Mouse (Mus musculus) right cerebral cortex, adult 2 months (tissue): ENCODE results near the gene Mrln.
A peak's percentile ranks its signal among the peaks of the same experiment; 100 is the strongest.
"Not testable (repeated sequence)": the region's sequence is repeated elsewhere in the genome, so short reads cannot be mapped to it uniquely, and the experiment has no call there.

Experiments used
- DNase-seq, 2 experiments: peaks; one replicate each; pipeline ENCODE4 v3.0.0; 2021 to 2022; ENCODE audit warnings: low spot score in 2 of 2

Gene Mrln

DNA sequence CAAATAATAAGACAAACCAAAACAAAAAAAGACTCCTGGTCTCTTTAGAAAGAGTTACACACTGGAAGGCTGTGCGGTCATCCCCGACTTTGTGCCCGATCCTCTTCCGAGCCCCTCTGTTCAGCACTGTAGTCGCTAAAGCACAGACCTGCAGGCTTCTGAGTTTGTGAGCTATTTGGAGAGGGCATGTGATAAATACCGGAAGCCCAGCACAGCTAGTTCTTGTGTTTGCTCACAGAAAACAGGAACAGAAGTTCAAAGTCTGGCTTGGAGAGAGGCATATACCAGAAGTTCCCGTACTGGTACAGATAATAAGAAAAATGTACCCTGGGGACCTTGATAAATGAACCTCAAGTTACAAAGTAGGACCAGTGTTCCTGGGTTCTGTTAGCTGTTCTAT lies 9.2 kb upstream of the Mrln start:
- DNase-seq, result no peak

DNA sequence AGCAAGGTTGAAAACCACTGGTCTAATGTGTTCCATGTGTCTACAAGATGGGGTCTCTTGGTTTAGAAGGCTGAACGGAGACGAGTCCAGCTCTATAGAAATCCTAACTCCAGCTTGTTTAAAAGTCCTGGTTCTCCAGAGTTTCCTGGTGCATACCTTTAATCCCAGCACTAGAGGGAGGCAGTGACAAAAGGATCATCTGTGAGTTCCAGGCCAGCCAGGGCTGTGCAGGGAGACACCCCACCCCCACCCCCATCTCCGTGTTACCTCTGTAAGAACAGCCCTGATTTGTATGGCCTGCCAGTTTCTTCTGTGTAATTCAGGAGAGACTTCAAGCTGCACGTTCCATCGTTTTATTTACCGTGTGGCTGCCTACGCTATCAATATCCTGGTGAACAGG lies 8.7 kb upstream of the Mrln start:
- DNase-seq, result no peak

DNA sequence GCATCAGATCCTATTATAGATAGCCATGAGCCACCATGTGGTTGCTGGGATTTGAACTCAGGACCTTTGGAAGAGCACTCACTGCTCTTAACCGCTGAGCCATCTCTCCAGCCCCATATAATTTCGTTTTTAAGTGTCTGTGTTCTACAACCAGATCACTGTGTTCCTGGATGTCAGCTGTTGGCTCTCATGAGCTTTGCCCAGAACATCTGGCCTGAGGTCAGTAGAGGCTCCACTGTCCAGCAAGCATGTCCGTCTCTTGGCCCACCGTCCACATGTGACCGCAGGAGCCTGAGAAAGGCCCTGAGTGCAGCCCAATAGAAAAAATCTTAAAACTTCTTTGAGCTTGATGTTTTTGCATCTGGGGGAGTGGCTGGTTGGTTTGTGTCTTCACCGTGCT lies 7.8 kb upstream of the Mrln start:
- no peak for DNase-seq

DNA sequence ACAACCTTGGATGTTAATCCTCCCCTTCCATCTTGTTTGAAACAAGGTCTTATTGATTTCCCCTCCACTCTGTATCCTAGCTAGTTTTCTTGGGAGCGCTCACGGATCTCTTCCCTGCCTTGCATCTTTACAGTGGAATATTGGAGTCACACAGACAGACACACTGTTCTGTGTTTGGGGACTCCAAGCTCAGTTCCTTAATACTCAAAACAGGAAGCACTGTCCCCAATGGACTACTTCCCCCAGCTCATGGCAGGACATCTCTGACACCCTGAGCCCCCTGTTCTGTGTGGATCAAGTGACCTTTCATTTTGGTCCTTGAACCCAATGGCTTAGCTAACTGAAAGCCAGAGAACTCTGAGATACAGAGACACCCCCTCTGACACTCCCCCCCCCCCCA lies 6.9 kb upstream of the Mrln start:
- DNase-seq, result no peak

- no peak for DNase-seq
Observed at GRCm38 (mm10) chr10:70198012-70198411, 6.5 kb upstream of the Mrln start.

DNA sequence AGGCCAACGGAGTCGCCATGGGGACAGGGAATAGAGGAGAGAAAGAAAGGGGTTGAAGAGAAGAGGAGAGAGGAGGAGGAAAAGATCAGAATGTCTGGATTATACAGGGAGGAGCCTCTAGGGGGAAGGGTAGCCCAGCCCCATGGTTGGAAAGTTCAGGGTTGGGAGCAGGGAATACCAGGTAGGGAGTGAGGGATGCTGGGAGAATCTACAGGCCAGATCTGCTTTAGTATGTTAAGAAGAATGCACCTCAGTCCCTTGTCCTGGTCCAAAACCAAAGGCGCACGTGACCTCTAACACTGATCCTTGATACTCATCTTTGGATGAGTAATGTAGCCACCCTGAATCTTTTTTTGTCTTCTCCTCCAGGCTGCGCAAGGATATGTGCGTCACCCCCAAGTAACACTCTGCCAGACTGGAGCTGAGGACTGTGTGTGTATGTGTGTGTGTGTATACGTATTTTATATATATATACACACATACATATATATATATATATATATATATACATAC lies 5.5 kb upstream of the Mrln start:
- no peak for DNase-seq

GRCm38 (mm10) chr10:70199466-70200210 lies 4.8 kb upstream of the Mrln start:
- DNase-seq, result no peak

DNA sequence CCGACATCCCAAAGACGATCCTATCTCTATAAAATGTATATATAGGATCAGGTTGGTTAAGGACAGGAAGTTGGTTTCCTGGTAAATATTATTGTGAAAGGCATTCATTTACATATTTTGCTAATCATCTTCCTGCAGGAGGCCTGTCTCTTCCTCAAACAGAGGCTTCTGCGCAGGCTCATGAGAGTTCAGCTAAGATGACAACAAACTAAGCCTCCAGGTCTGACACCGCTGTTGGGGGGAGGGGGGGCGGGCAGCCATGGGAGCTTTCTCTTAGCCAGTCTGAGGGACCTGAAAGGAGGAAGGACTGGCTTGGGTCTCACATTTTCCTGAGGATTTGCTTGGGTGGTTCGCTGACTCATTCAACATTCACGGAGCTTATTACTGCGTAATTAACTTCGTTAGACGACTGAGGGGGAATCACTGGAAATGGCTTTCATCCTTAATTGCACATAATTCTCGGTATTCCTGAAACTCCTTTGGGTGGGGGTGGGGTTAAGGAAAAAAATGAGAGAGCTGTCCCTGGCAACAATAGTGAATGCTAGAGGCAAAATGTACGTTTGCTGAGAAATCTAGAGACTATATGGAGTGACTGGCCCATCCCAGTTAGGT lies 3.5 kb upstream of the Mrln start:
- DNase-seq, result no peak

DNA sequence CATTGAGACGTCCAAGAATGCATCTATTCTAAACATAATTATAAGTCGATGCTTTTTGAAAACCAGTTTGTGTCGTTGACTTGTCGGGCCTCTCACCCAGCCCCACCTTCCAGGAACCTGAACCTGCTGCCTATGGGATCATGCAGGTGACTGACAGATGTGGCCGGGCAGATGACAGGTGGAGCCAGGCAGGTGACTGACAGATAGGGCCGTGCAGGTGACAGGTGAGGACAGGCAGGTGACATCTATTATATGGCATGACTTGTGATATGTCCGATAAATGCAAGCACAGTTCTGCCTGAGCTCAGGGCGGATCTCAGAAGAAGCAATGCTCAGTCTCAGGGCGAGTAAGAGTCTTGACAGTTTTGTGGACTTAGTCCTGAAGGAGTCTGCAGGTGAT lies 6.8 kb downstream of the Mrln start:
- DNase-seq, result no peak

GRCm38 (mm10) chr10:70220971-70221370 lies 16.5 kb downstream of the Mrln start:
- no peak for DNase-seq

- not testable (repeated sequence) for DNase-seq
Observed at GRCm38 (mm10) chr10:70222231-70222630, 17.8 kb downstream of the Mrln start.

- no peak for DNase-seq
Observed at GRCm38 (mm10) chr10:70224571-70224970, 20.1 kb downstream of the Mrln start.

DNA sequence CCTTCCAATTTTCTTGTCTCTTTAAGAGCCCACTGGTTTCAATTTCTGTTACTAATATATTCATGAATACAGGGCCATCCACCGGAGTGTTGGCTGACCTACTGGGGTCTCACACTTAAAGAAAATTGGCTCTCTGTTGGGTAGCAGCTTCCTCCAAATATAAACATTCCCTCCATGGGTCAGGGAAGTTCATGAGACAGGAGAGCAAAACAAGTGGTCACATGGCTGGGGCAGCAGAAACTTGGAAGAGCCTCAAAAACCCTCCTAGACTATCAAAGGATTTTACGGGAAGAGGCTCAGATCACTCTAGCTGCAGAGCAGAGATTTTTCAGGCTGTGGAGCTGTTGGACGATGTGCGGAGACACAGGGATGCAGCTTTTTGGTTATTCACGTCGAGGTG lies 21.3 kb downstream of the Mrln start:
- no peak for DNase-seq

- DNase-seq, result no peak
Observed at GRCm38 (mm10) chr10:70226608-70227007, 22.1 kb downstream of the Mrln start.

GRCm38 (mm10) chr10:70230352-70230751 lies 25.9 kb downstream of the Mrln start:
- DNase-seq, result no peak

DNA sequence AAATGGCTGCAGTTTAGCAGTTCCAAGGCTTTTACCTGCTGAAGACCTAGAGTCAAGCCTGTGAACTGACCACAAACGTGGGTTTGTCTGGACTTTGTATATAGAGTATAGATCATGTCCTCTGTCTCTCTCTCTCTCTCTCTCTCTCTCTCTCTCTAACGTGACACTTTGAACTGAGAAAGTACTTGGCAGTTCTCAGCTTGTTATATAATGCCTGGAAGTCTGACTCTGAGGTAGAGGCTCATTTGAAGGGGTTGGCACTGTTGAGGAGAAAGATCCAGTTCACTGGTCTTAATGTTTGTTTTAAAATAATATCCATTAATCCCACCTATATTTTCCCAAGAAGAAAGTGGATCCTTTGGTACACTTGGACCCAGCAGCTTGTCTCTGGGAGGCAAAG lies 33.5 kb downstream of the Mrln start:
- DNase-seq, result no peak

DNA sequence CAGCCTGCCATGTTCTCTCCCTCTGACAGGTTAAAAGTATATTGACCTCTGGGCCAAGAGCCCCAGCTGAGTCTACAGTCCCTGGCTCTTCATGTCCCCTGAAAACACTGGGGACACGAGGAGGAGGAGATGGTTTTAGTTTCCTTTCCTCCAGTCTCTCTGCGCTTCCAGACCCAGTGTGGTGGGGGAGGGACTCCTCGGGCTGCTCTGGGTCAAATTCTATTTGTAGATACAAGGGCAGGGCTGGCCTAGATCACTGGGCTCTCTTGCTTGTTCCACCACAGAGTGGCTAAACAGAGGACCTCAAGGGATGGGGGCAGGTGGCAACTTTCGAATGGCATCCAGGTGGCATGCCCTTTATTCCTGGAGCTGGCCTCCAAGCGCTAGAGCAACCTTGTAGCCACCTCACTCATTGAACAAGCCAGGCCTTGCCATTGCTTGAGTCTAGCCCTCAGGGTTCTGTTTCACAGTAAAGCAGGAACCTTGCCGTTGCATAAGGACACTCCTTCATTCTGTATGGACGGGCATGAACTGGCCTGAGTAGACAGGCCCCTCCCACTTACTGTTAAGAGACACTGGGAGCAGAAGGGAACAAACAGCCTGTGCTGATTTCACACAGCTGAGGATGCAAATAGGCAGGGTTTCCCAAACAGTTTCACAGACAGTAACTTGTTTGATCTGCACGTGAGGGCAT lies 38.4 kb downstream of the Mrln start:
- DNase-seq, result no peak

DNA sequence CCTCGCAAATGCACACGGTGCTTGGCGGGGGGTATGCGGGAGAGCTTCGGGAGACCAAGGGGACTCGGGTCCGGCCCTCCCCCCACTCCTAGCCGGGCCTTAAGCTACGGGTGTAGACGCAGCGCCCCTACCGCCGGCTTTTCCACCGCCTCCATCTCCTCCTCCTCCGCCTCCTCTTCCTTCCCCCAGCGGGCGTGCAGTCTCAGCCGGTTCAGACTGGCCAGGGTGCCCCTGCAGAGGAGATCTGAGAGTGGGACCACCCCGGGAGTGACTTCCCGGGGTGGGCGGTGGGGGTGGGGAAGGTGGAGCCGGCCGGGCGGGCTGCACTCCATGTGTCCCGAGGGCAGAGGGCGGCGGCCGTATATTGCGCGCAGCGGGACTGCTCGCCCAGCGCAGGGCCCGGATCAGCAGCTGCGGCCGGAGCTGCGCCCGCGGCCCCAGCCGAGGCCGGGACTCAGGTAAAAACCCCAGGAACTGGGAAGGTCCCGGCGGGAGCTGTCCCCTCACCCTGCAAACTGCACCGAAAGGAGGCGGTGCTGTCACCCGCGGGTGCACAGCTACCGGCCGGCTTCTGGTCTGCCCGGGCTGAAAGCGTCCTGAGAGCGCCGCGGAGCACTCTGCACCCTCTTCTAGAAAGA lies 40.6 kb downstream of the Mrln start, which contains the start of gene Slc16a9:
Gene Slc16a9 (plus strand): TSS at position 180 of the 638 bp plus-strand sequence.
- DNase-seq, result peak in 1 of 2 experiments; percentile 32

GRCm38 (mm10) chr10:70245559-70245945 lies 41.1 kb downstream of the Mrln start:
- no peak for DNase-seq

DNA sequence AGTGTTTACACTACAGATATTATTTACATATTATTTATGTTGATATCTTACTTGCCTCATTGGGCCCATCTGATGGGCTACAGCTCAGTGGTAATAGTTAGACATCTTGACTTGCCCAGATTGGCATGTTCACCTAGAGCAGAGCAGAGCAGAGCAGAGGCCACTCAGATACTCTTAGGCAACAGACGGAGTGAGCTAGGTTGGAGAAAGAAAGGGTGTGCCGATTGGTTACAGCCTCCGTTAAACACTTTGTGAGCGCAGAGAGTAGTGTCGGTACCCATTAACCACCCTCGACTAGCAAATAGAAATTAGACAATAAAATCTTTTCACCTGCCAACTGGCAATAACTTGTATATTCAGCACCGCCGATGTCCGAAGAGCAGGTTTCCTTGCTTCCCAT lies 41.6 kb downstream of the Mrln start:
- no peak for DNase-seq

DNA sequence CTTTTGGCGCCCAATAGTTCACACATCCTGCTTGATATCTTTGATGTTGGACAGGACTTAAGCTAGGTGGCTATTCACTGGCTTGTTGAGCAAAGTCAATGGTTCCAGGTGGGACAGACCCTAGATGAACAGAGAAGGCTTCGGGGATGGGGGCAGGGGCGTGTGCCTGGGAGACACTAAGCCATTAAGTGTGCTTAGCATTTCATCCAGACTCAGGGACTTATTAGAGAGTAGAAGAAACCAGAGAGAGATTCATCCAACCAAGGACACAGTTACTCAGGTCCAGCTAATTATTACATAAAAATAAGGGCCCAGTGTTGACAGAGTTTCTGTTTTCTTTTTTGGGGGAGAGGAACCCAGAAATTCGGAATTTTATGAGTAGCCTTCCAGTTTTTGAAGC lies 45.9 kb downstream of the Mrln start:
- no peak for DNase-seq

DNA sequence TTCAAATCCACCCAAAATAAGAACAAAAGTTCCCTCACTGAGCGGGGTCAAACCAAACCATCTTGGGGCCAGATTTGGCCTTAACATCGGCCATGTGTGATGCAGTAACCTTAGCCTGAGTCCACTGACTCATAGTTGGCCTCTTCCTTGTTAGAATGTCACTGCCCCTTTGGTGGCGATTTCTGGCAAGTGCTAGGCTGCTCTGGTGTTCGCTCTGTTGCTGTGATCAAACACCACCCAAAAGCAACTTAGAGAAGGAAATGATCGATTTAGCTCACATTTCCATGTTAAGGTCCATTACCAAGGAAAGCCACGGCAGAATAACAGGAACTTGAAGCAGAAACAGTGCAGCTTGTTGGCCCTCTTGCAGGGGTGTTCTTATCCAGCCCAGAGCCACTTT lies 46.3 kb downstream of the Mrln start:
- no peak for DNase-seq
